Mouse (Mus musculus) left cerebral cortex, adult 2 months (tissue): ENCODE measurements around the gene Cfl1. TPM values are rescaled to one million over a fixed set of nuclear protein-coding genes. Genes with fewer than 3 reads are reported as not detected.

Experiments used
- DNase-seq, 2 experiments: peaks; one replicate each; pipeline ENCODE4 v3.0.0; 2021 to 2022; ENCODE audit warnings: low spot score in 2 of 2, mixed read lengths in 1 of 2; ENCODE audit errors: extremely low spot score in 1 of 2
- H3K27ac ChIP-seq: fragments of 200-600 bp; 2 replicates; pipeline ENCODE4 v1.8.1; 2022
- H3K4me3 ChIP-seq: fragments of 200-600 bp; 2 replicates; pipeline ENCODE4 v1.8.1; 2022
- CTCF ChIP-seq: fragments of 200-600 bp; IDR thresholded peaks from 2 replicates; pipeline ENCODE4 v1.8.1; 2022; ENCODE audit warnings: antibody characterized with exemption, mild to moderate bottlenecking, moderate library complexity
- intact Hi-C: fragments of 180-260 bp; cut with DNase I; formaldehyde crosslinking; loops from one replicate; pipeline ENCODE4 v1.15.1; 2025
- total RNA-seq, 2 experiments: library from RNA; stranded (reverse); gene quantifications; 2 replicates each; pipeline ENCODE4 v1.2.3; 2021

Cfl1 gene
- total RNA-seq, 2 experiments from 2014 or later: 1,296 to 1,301 TPM

GRCm38 (mm10) chr19:5456241-5456921 is 33.9 kb upstream of the Cfl1 start:
- intact Hi-C loops: loop anchor here (2.0 kb wide), 2 partner anchors 32 kb away; partner anchors contain the start of genes AI837181, Drap1 and Mus81
- Histone ChIP-seq H3K4me3 (peak overlapping the region; percentile 63), H3K27ac (peak overlapping the region; percentile 99)
- DNase-seq: no peak
- no peak for TF ChIP-seq CTCF

- intact Hi-C loops: loop anchor here (2.0 kb wide), 2 partner anchors 32 kb away; partner anchors contain the start of genes AI837181, Drap1 and Mus81
- Histone ChIP-seq H3K4me3 (peak overlapping the region; percentile 63), H3K27ac (peak overlapping the region; percentile 99)
- DNase-seq: peak; percentile 94 to 96
- no peak; the same call in none of the 2 replicates for TF ChIP-seq CTCF
Observed at GRCm38 (mm10) chr19:5456922-5457745, 33.1 kb upstream of the Cfl1 start.

DNA sequence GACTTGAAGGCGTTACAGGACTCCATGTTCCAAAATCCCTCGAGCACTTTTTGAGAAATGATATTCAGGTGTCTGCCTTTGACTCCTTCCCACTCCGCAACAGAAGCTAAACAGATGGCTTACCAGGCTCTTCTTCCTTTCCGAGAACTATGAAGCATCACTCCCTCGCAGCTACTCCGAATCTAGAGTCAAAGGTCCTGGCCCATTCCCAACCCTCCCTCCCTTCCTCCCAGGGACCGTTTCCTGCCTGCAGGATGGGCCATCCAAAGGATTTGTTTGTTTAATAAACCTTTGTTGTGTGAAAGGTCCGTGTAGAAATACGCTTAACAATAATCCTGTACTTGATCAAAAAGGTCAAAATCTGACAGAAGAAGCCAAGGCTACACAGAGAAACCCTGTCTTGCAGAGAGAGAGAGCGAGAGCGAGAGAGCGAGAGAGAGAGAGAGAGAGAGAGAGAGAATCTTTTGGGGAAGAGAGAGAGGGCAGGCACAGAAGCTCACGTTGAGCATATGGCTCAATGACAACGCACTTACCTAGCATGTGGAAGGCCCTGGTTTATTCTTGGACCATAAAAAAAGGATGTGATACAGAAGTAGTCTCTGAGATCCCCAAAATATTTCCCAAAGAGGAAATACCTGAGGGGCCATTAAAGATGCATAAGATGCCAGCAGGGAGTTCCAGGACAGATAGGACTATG is 32.4 kb upstream of the Cfl1 start, which contains the start of gene Ccdc85b:
Gene Ccdc85b, minus strand, starts transcription at position 149 of the 697 bp plus-strand sequence.
- intact Hi-C loops: loop anchor here (2.0 kb wide), 2 partner anchors 31 to 33 kb away; partner anchors contain the start of genes AI837181, Drap1 and Mus81
- no peak for TF ChIP-seq CTCF
- no peak for DNase-seq
- H3K4me3 ChIP-seq: peak within 1 kb of the TSS; percentile 63
- H3K27ac ChIP-seq: peak within 1 kb of the TSS; percentile 99

GRCm38 (mm10) chr19:5459019-5459418 is 31.2 kb upstream of the Cfl1 start:
- TF ChIP-seq CTCF: no peak
- Histone ChIP-seq H3K27ac (peak overlapping the region; percentile 99), H3K4me3 (no peak overlapping the region)
- intact Hi-C loops: no loop called here
- DNase-seq: no peak

DNA sequence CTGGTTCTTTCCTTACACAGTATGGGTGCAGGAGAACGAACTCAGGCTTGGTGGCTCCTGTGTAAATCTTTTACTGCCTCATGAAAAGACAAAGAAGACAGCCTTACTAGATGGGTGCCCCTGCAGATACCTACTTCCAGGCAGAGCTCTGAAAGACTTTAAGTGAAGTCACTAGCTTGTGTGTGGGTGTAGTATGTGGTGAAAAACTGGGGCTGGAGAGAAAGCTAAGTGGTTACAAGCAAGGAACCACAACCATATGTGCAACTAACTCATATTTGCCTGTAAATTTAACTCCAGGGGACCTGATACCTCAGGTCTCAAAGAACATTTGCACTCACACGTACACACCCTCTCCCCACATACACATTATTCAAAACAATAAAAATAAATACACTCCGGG is 30.4 kb upstream of the Cfl1 start:
- no peak for DNase-seq
- Histone ChIP-seq H3K27ac (peak overlapping the region; percentile 90), H3K4me3 (peak overlapping the region; percentile 84)
- no peak for TF ChIP-seq CTCF
- intact Hi-C loops: loop anchor here (5.0 kb wide), 1 partner anchor 107 kb away; the partner anchor contains the start of gene Ap5b1

DNA sequence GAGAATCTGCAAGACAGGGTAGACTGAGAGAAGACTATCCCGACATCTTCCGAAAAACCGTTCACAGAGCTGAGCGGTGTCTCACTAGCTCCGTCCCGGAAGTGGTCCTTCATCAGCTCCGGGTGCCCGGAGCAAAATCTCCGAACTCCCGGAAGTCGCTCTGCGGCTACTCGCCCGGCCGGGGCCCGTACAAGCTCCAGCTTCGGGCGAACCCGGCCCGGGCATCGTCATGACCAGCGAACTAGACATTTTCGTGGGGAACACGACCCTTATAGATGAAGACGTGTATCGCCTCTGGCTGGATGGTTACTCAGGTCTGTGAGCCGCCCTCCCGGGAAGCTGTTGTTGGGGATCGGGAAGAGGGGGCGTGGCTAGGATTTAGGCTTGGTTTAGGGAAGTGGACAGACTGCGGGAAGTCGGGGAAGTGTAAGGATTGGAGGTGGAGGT is 29.8 kb upstream of the Cfl1 start, which contains the start of gene Fibp:
Gene Fibp, plus strand, starts transcription at position 151 of the 447 bp plus-strand sequence.
- no peak for TF ChIP-seq CTCF
- Histone ChIP-seq H3K4me3 (peak within 1 kb of the TSS; percentile 84), H3K27ac (peak within 1 kb of the TSS; percentile 90)
- intact Hi-C loops: loop anchor here (5.0 kb wide), 1 partner anchor 107 kb away; the partner anchor contains the start of gene Ap5b1
- DNase-seq: peak; percentile 86 to 88

DNA sequence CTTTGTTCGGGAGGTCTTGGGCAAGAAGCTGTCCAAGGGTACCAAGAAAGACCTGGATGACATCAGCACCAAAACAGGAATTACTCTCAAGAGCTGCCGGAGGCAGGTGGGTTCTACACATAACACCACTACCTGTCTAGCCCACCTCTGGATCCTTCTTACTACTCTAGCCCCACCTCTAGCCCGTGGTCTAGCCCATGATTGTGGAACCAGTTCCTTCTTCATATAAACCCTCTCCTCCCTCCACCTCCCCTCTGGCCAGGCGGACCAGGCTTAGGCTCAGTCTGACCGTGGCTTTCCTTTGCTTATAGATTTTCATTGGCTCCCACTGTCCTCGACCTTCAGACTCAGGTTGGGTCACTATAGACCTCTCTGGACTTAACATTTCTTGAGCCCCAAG is 28.8 kb upstream of the Cfl1 start:
- no peak for DNase-seq
- intact Hi-C loops: loop anchor here (5.0 kb wide), 1 partner anchor 106 kb away; the partner anchor contains the start of gene Ap5b1
- no peak for TF ChIP-seq CTCF
- no peak overlapping the region for H3K27ac ChIP-seq
- H3K4me3 ChIP-seq: peak overlapping the region; percentile 84; the same call in 1 of the 2 replicates

DNA sequence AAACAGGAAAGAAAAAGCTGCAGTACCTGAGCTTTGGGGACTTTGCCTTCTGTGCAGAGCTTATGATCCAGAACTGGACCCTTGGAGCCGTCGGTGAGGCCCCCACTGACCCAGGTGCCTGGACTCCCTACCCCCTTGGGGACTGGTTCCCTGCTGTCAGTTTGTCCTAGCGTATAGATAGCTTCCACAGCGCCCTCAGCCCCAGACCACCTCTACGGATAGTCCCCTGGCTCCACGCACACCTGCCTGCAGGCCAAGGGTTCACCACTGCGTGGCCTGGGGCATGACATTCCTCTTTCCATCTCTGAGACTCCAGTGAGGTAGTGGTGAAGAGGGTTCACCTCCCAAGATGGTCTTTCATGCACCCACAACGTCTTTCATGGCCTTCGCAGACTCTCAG is 27.0 kb upstream of the Cfl1 start:
- no peak for DNase-seq
- Histone ChIP-seq H3K27ac (no peak overlapping the region), H3K4me3 (no peak overlapping the region)
- no peak for TF ChIP-seq CTCF
- intact Hi-C loops: loop anchor here (5.0 kb wide), 1 partner anchor 104 kb away; the partner anchor contains the start of gene Ap5b1

- peak; percentile 92 for TF ChIP-seq CTCF
- peak; percentile 49 to 54 for DNase-seq
- Histone ChIP-seq H3K27ac (0 out of 2 replicates have a peak overlapping the region, but pooled peaks have one; percentile 19), H3K4me3 (0 out of 2 replicates have a peak overlapping the region, but pooled peaks have one; percentile 7)
- intact Hi-C loops: loop anchor here (5.0 kb wide), 1 partner anchor 103 kb away; the partner anchor contains the start of gene Ap5b1
Observed at GRCm38 (mm10) chr19:5463791-5464562, 26.3 kb upstream of the Cfl1 start.

GRCm38 (mm10) chr19:5465037-5465436 is 25.2 kb upstream of the Cfl1 start:
- DNase-seq: no peak
- no peak overlapping the region for H3K4me3 ChIP-seq
- intact Hi-C loops: no loop called here
- TF ChIP-seq CTCF: no peak
- no peak overlapping the region; the same call in 1 of the 2 replicates for H3K27ac ChIP-seq
